Mouse (Mus musculus): ENCODE results near the gene Cdc34.

- TF ChIP-seq EP300 (IDR thresholded peaks at IDR 0.05) = no peak
- no peak for TF ChIP-seq CTCF (IDR thresholded peaks at IDR 0.05)
These were observed 43.4 kb upstream of the Cdc34 start for GRCm38 (mm10) chr10:79638486-79639204.
